ENCODE assay signal across 9 mouse cellular contexts in genomic region chr10:93123957-93124613, GRCm38 (mm10). TPM values are rescaled to one million over a fixed set of nuclear protein-coding genes. Genes with fewer than 3 reads are reported as not detected.
DNase-seq lines count a peak whose midpoint lies in the region; ATAC-seq and TF ChIP-seq lines count a peak whose summit lies in the region.
"Had no signal": no experiment of that assay in that cellular context is flagged by ENCODE, and none has a peak within 500 bp of the region (broad histone marks: within the 10 kb centered on the region; RNA-seq: fewer than 3 reads in every experiment).

No protein-coding gene starts in this region.

- H3K9ac ChIP-seq in embryonic facial prominence, embryonic 14.5 days (ENCODE audit: low read depth, low read length) = no peak overlapping the region
- H3K9ac ChIP-seq in liver, adult 2 months (ENCODE audit: low read depth, low read length) = no peak overlapping the region

- TF ChIP-seq POLR2A in liver, adult 2 months (IDR thresholded peaks at IDR 0.05; ENCODE audit: extremely low read depth, insufficient read depth, low read length) = no peak

- 0 out of 2 replicates have a peak overlapping the region, but pooled peaks have one; percentile 1 for H3K4me2 ChIP-seq in embryonic facial prominence, embryonic 14.5 days (ENCODE audit: low read depth, low read length)

- no peak for TF ChIP-seq CTCF in liver, adult 2 months (IDR thresholded peaks at IDR 0.05; ENCODE audit: low read depth, low read length)

- intact Hi-C loops in heart, postnatal 25 days (cut with DNase I) = loop anchor here (2.0 to 5.0 kb wide), 2 partner anchors 29 to 37 kb away; no protein-coding TSS in a partner anchor

- H3K27me3 ChIP-seq in embryonic facial prominence, embryonic 14.5 days (replicated peaks; ENCODE audit: control insufficient read depth, insufficient read depth, low read length) = no peaks in the 10 kb centered on the region
- H3K27me3 ChIP-seq in liver, adult 2 months (ENCODE audit: control insufficient read depth, insufficient read depth, low read length) = no peaks in the 10 kb centered on the region

- H3K36me3 ChIP-seq in embryonic facial prominence, embryonic 14.5 days (ENCODE audit: control insufficient read depth, insufficient read depth, low read length) = no peaks in the 10 kb centered on the region
- H3K36me3 ChIP-seq in liver, adult 2 months (ENCODE audit: control insufficient read depth, insufficient read depth, low read length) = no peaks in the 10 kb centered on the region

- H3K27ac ChIP-seq in embryonic facial prominence, embryonic 14.5 days (replicated peaks; ENCODE audit: low read depth, low read length) = peak overlapping the region; percentile 25; the same call in 1 of the 2 replicates
- peak overlapping the region; percentile 60 for H3K27ac ChIP-seq in liver, adult 2 months (replicated peaks; ENCODE audit: insufficient read depth, low read depth, low read length)

- ATAC-seq in embryonic facial prominence, embryonic 14.5 days (ENCODE audit: low read depth) = peak; percentile 22; the same call in 1 of the 2 replicates

- H3K4me1 ChIP-seq in embryonic facial prominence, embryonic 14.5 days (ENCODE audit: control insufficient read depth, insufficient read depth, low read length) = no peaks in the 10 kb centered on the region
- H3K4me1 ChIP-seq in liver, adult 2 months (ENCODE audit: control insufficient read depth, insufficient read depth, low read length) = peaks cover 2% of the 10 kb centered on the region

- no peaks in the 10 kb centered on the region for H3K9me3 ChIP-seq in embryonic facial prominence, embryonic 14.5 days (ENCODE audit: control insufficient read depth, low read length)

- no peaks in the 10 kb centered on the region for H3K79me2 ChIP-seq in liver, adult 2 months (ENCODE audit: control insufficient read depth, insufficient read depth, low read length)

- no peak overlapping the region for H3K4me3 ChIP-seq in embryonic facial prominence, embryonic 14.5 days (ENCODE audit: low read depth, low read length)
- peak overlapping the region; percentile 35 for H3K4me3 ChIP-seq in liver, adult 2 months (ENCODE audit: insufficient read depth, low read depth, low read length)
- H3K4me3 ChIP-seq: erythroblast, embryonic 14.5 days had no signal

- 48% methylated on average over 12 of the region's 12 CpGs for WGBS in embryonic facial prominence, embryonic 14.5 days
- WGBS in liver, adult 2 months = 59% methylated on average over 12 of the region's 12 CpGs

- peak; percentile 43 for DNase-seq in 3T3-L1 (ENCODE audit: low read depth, low spot score)
- peak; percentile 64 to 77 for DNase-seq in CD8-positive naive resting alpha-beta T cell, adult 2 months (ENCODE audit: low read depth in 2 of 2, low spot score in 2 of 2)
- peak; percentile 80 for DNase-seq in embryonic facial prominence, embryonic 14.5 days (ENCODE audit: low spot score)
- DNase-seq in heart, postnatal 25 days (ENCODE audit: low spot score) = peak; percentile 64
- DNase-seq in liver, adult 2 months (ENCODE audit: extremely low read depth, low read depth, low spot score) = peak; percentile 48
- DNase-seq in natural killer cell, adult 2 months (ENCODE audit: low spot score in 2 of 2) = peak; percentile 81
- no peak for DNase-seq in Muller cell, postnatal 12 days (ENCODE audit: inconsistent ontology term)
- DNase-seq in layer of hippocampus, adult 18-20 months (ENCODE audit: low spot score in 2 of 2) = no peak

RNA-seq across cellular contexts. Expression of gene Cdk17, which starts 36.6 kb away (rescaled TPM):
- 23.8 and 26.9 TPM in 2 replicates for polyA plus RNA-seq in embryonic facial prominence, embryonic 14.5 days (2014; fragmentation: Nextera tagmentation; extraction: Ambion mirVana)
- 10 to 100 TPM; 16.2 to 19.7 TPM for total RNA-seq in heart, postnatal 25 days (2021)
- total RNA-seq in liver, adult 2 months (2014; rRNA removed) = 17.1 and 17.7 TPM in 2 replicates
- 11.3 and 12.5 TPM in 2 replicates for polyA plus RNA-seq in liver, adult 2 months (2012; rRNA removed)
- total RNA-seq in layer of hippocampus, adult 18-20 months (2021) = 100 to 1,000 TPM; 216 to 230 TPM

RNA-seq across cellular contexts. Expression of gene Cfap54, which starts 42.7 kb away (rescaled TPM):
- 0.75 and 1.8 TPM in 2 replicates for polyA plus RNA-seq in embryonic facial prominence, embryonic 14.5 days (2014; fragmentation: Nextera tagmentation; extraction: Ambion mirVana)
- total RNA-seq in heart, postnatal 25 days (2021) = under 1 TPM; 0.28 to 0.47 TPM
- total RNA-seq in liver, adult 2 months (2014; rRNA removed) = 0.27 and 0.65 TPM in 2 replicates
- polyA plus RNA-seq in liver, adult 2 months (2012; rRNA removed) = 0.07 and 0.27 TPM in 2 replicates
- total RNA-seq in layer of hippocampus, adult 18-20 months (2021) = 10 to 100 TPM; 15.9 to 18.9 TPM

Comparison
In these comparisons a context has a peak if more than half of its experiments do, and no peak if none do; other contexts are left out.
1. DNase-seq: peak in 3T3-L1 (single experiment), CD8-positive naive resting alpha-beta T cell, adult 2 months (2 of 2), embryonic facial prominence, embryonic 14.5 days (single experiment), heart, postnatal 25 days (single experiment), liver, adult 2 months (single experiment) and natural killer cell, adult 2 months (2 of 2); none in Muller cell, postnatal 12 days (single experiment) and layer of hippocampus, adult 18-20 months (0 of 2).
2. RNA of gene Cdk17, which starts 36.6 kb away (total RNA-seq): 216 to 230 TPM in layer of hippocampus, adult 18-20 months; 16.2 to 19.7 TPM in heart, postnatal 25 days and 17.1 to 17.7 TPM in liver, adult 2 months; every median in the first group is over 10 times any median in the second.
3. RNA of gene Cfap54, which starts 42.7 kb away (total RNA-seq): 15.9 to 18.9 TPM in layer of hippocampus, adult 18-20 months; 0.27 to 0.65 TPM in liver, adult 2 months and 0.28 to 0.47 TPM in heart, postnatal 25 days; every median in the first group is over 10 times any median in the second.